Mouse (Mus musculus): ENCODE data around the gene Tbc1d8. TPM values are rescaled to one million over a fixed set of nuclear protein-coding genes. Genes with fewer than 3 reads are reported as not detected.

The Tbc1d8 gene
- total and polyA plus RNA-seq, 3 experiments: 1.5 to 2.4 TPM; not detected in 1

DNA sequence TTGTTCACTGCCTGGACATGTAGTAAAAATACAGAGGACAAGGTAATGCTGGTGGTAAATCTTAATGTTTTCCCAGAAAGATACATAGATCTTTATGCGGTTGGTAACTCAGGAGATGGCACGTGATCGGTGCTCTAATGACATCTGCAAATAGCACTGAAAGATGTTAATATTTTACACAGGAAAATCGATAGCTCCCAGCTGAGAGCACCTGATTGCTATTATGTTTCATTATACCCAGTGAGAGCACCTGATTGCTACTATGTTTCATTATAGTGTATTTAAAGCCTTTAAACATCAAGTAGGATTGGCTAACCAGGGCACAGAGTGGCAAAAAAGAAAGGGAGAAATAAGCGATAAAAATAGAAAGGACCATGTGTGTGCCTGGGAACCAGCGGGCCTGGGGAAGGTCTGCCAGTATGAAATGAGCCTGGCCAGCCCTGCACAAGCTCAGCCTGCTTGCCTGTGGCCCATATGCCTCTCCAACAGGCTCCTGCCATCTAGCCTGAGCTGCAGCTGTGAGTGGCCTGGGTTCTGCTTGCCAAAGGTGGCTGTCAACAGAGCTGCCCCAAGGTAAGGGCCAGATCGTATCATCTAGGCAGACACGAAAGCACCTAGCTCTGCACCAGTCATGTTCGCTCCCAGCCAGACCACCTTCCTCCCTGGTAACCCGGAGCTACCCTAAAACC, 36.9 kb upstream of the Tbc1d8 start:
- H3K27ac ChIP-seq (ENCODE audit: control insufficient read depth, low read depth, low read length): no peak overlapping the region
- TF ChIP-seq KAT2A (conservative IDR thresholded peaks at IDR 0.05; ENCODE audit: low read depth, low read length) (no peak), EP300 (IDR thresholded peaks at IDR 0.05; ENCODE audit: low read depth in 1 of 2, low read length in 2 of 2) (no peak), CTCF (IDR thresholded peaks at IDR 0.05 in 2 of 3, conservative IDR thresholded peaks at IDR 0.05 in 1 of 3; ENCODE audit: control insufficient read depth in 1 of 3, insufficient read depth in 1 of 3, low read depth in 2 of 3, low read length in 3 of 3, poor library complexity in 1 of 3, severe bottlenecking in 1 of 3) (no peak), RCOR1 (IDR thresholded peaks at IDR 0.05; ENCODE audit: low read depth, low read length) (no peak), NRF1 (IDR thresholded peaks at IDR 0.05; ENCODE audit: insufficient read depth, low read depth, low read length, poor library complexity, severe bottlenecking) (no peak), ELF1 (IDR thresholded peaks at IDR 0.05; ENCODE audit: low read depth, low read length) (no peak), GATA1 (IDR thresholded peaks at IDR 0.05; ENCODE audit: low read depth, low read length) (no peak), SIN3A (IDR thresholded peaks at IDR 0.05; ENCODE audit: low read length) (no peak), CHD1 (IDR thresholded peaks at IDR 0.05; ENCODE audit: low read depth, low read length) (no peak), ZNF384 (IDR thresholded peaks at IDR 0.05; ENCODE audit: low read depth, low read length) (no peak), ZC3H11A (IDR thresholded peaks at IDR 0.05; ENCODE audit: low read depth, low read length) (no peak), NELFE (IDR thresholded peaks at IDR 0.05; ENCODE audit: low read depth, low read length) (no peak), MYB (IDR thresholded peaks at IDR 0.05; ENCODE audit: low read depth, low read length) (no peak), TAL1 (IDR thresholded peaks at IDR 0.05; ENCODE audit: low read length) (no peak), SMC3 (IDR thresholded peaks at IDR 0.05; ENCODE audit: low read depth, low read length) (no peak)
- no peaks in the 10 kb centered on the region for H3K9me3 ChIP-seq (replicated peaks; ENCODE audit: insufficient read depth, low read length)
- DNase-seq (ENCODE audit: low read depth, low spot score): no peak
- H3K4me3 ChIP-seq (ENCODE audit: control insufficient read depth in 1 of 2, insufficient read depth in 1 of 2, low read depth in 2 of 2, low read length in 2 of 2): no peak overlapping the region
- no peaks in the 10 kb centered on the region for H3K4me1 ChIP-seq (ENCODE audit: control insufficient read depth in 1 of 2, insufficient read depth in 2 of 2, low read length in 2 of 2)
- H3K27me3 ChIP-seq (ENCODE audit: control insufficient read depth in 1 of 2, insufficient read depth in 2 of 2, low read length in 2 of 2): peaks cover 2 to 4% of the 10 kb centered on the region in 2 experiments; a peak in 2 of 4 replicates
- H3K79me2 ChIP-seq (ENCODE audit: control insufficient read depth, insufficient read depth, low read length, poor library complexity): no peaks in the 10 kb centered on the region
- H3K36me3 ChIP-seq (ENCODE audit: control insufficient read depth in 1 of 2, insufficient read depth in 2 of 2, low read length in 2 of 2): no peaks in the 10 kb centered on the region
- H3K9ac ChIP-seq (ENCODE audit: control insufficient read depth, low read depth, low read length, poor library complexity, severe bottlenecking): no peak overlapping the region

DNA sequence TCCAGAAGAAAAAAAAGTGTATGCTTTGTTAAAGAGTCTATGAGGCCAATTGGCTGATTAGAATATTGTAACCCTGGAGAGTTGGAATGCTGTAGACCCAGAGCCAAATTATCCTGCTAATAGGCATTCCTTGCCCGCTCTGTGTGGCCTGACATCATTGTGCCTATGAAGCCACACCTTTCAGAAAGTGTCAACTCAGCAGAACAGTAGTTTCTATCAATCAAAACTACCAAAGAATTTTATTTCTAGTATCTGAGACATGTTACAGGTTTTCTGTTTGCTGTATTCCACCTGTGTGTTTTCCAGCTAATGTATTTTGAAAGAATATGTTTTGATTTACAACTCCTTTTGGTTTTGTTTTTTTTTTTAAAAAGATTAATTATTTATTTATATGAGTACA, 33.6 kb upstream of the Tbc1d8 start:
- peaks cover 5 to 7% of the 10 kb centered on the region in 2 experiments; a peak in 3 of 4 replicates for H3K27me3 ChIP-seq (ENCODE audit: control insufficient read depth in 1 of 2, insufficient read depth in 2 of 2, low read length in 2 of 2)
- TF ChIP-seq MAFK (IDR thresholded peaks at IDR 0.05; ENCODE audit: borderline replicate concordance, low read depth, low read length) (peak; percentile 60; the same call in 1 of the 2 replicates), MYC (IDR thresholded peaks at IDR 0.05; ENCODE audit: low read depth, low read length) (no peak), MYB (IDR thresholded peaks at IDR 0.05; ENCODE audit: low read depth, low read length) (no peak), POLR2AphosphoS5 (IDR thresholded peaks at IDR 0.05; ENCODE audit: borderline replicate concordance, low read depth, low read length) (no peak), NRF1 (IDR thresholded peaks at IDR 0.05; ENCODE audit: insufficient read depth, low read depth, low read length, poor library complexity, severe bottlenecking) (no peak)
- H3K79me2 ChIP-seq (ENCODE audit: control insufficient read depth, insufficient read depth, low read length, poor library complexity): no peaks in the 10 kb centered on the region
- no peak for DNase-seq (ENCODE audit: low read depth, low spot score)
- H3K9ac ChIP-seq (ENCODE audit: control insufficient read depth, low read depth, low read length, poor library complexity, severe bottlenecking): no peak overlapping the region
- no peak overlapping the region for H3K27ac ChIP-seq (ENCODE audit: control insufficient read depth, low read depth, low read length)
- no peaks in the 10 kb centered on the region for H3K9me3 ChIP-seq (replicated peaks; ENCODE audit: insufficient read depth, low read length)
- H3K36me3 ChIP-seq (ENCODE audit: control insufficient read depth in 1 of 2, insufficient read depth in 2 of 2, low read length in 2 of 2): no peaks in the 10 kb centered on the region
- H3K4me3 ChIP-seq (ENCODE audit: control insufficient read depth in 1 of 2, insufficient read depth in 1 of 2, low read depth in 2 of 2, low read length in 2 of 2): no peak overlapping the region
- no peaks in the 10 kb centered on the region for H3K4me1 ChIP-seq (ENCODE audit: control insufficient read depth in 1 of 2, insufficient read depth in 2 of 2, low read length in 2 of 2)
